Mouse (Mus musculus) CH12.LX (cell line): ENCODE measurements around the gene Ecel1. TPM values are rescaled to one million over a fixed set of nuclear protein-coding genes. Genes with fewer than 3 reads are reported as not detected.

Experiments used
- DNase-seq: peaks from one replicate; pipeline ENCODE4 v3.0.0-alpha.2; 2013; ENCODE audit errors: extremely low read depth
- H3K27ac ChIP-seq: 2 replicates; pipeline ENCODE4 v1.5.1; 2012; ENCODE audit warnings: low read depth, mild to moderate bottlenecking, control low read depth, moderate library complexity; ENCODE audit not compliant: insufficient read depth
- H3K27me3 ChIP-seq: replicated peaks from 2 replicates; pipeline ENCODE3; 2012; ENCODE audit warnings: inconsistent platforms
- H3K36me3 ChIP-seq, 2 experiments: replicated peaks in 1 of 2; 2 replicates each; pipeline versions ENCODE3 to v1.6.1; 2012; ENCODE audit warnings: inconsistent platforms in 1 of 2, low read length in 1 of 2, mild to moderate bottlenecking in 1 of 2, mixed read lengths in 1 of 2, moderate library complexity in 1 of 2; ENCODE audit not compliant: control insufficient read depth in 1 of 2, insufficient read depth in 1 of 2
- H3K4me1 ChIP-seq, 2 experiments: 2 replicates each; pipeline ENCODE4 v1.6.1; 2012; ENCODE audit warnings: inconsistent platforms in 1 of 2, moderate library complexity in 1 of 2; ENCODE audit not compliant: insufficient read depth in 2 of 2, control insufficient read depth in 1 of 2
- H3K4me2 ChIP-seq: 2 replicates; pipeline ENCODE4 v1.6.1; 2012; ENCODE audit warnings: low read depth, mild to moderate bottlenecking, control low read depth; ENCODE audit not compliant: poor library complexity, insufficient read depth, severe bottlenecking
- H3K4me3 ChIP-seq, 3 experiments: fragments of 150-350 bp in 1 of 3; sonication (generic) in 1 of 3; replicated peaks in 1 of 3; 2 replicates each; pipeline versions ENCODE3 to v1.5.1; 2011 to 2012; ENCODE audit warnings: low read depth in 2 of 3, low read length in 2 of 3, mild to moderate bottlenecking in 2 of 3, moderate library complexity in 2 of 3, control low read depth in 1 of 3, improper control_type of control experiment in 1 of 3, inconsistent platforms in 1 of 3, mixed read lengths in 1 of 3; ENCODE audit not compliant: poor library complexity in 1 of 3
- H3K79me2 ChIP-seq: replicated peaks from 2 replicates; pipeline ENCODE4 v1.6.1; 2012; ENCODE audit warnings: mild to moderate bottlenecking, moderate library complexity; ENCODE audit not compliant: control insufficient read depth, poor library complexity, insufficient read depth, severe bottlenecking; ENCODE audit errors: extremely low read depth
- H3K9ac ChIP-seq: 2 replicates; pipeline ENCODE4 v1.6.1; 2012; ENCODE audit warnings: low read depth, mild to moderate bottlenecking, control low read depth, moderate library complexity; ENCODE audit not compliant: insufficient read depth
- H3K9me3 ChIP-seq: replicated peaks from 2 replicates; pipeline ENCODE3; 2012; ENCODE audit warnings: low read length, inconsistent platforms, mixed read lengths
- BHLHE40 ChIP-seq: IDR thresholded peaks from 2 replicates; pipeline ENCODE4 v1.6.1; 2011; ENCODE audit warnings: mild to moderate bottlenecking, low read depth, low read length, improper control_type of control experiment
- CHD2 ChIP-seq: IDR thresholded peaks from 2 replicates; pipeline ENCODE4 v1.6.1; 2011; ENCODE audit warnings: low read length, improper control_type of control experiment
- E2F4 ChIP-seq: IDR thresholded peaks from 2 replicates; pipeline ENCODE4 v1.6.1; 2011; ENCODE audit warnings: low read depth, low read length, improper control_type of control experiment; ENCODE audit not compliant: insufficient replicate concordance
- EP300 ChIP-seq: IDR thresholded peaks from 2 replicates; pipeline ENCODE4 v1.6.1; 2011; ENCODE audit warnings: low read length, improper control_type of control experiment
- ETS1 ChIP-seq: conservative IDR thresholded peaks from 2 replicates; pipeline ENCODE4 v1.6.1; 2012; ENCODE audit warnings: low read depth, mild to moderate bottlenecking, inconsistent platforms, low read length, improper control_type of control experiment, moderate library complexity
- HCFC1 ChIP-seq: IDR thresholded peaks from 2 replicates; pipeline ENCODE4 v1.6.1; 2012; ENCODE audit warnings: low read depth, mild to moderate bottlenecking, inconsistent platforms, low read length, improper control_type of control experiment
- JUN ChIP-seq: IDR thresholded peaks from 2 replicates; pipeline ENCODE4 v1.6.1; 2011; ENCODE audit warnings: low read depth, mild to moderate bottlenecking, low read length, improper control_type of control experiment, moderate library complexity; ENCODE audit not compliant: insufficient read depth
- KAT2A ChIP-seq: IDR thresholded peaks from 2 replicates; pipeline ENCODE4 v1.6.1; 2012; ENCODE audit warnings: low read length, improper control_type of control experiment, inconsistent platforms; ENCODE audit not compliant: insufficient replicate concordance
- MAFK ChIP-seq: IDR thresholded peaks from 2 replicates; pipeline ENCODE4 v1.6.1; 2011; ENCODE audit warnings: low read length, improper control_type of control experiment; ENCODE audit not compliant: insufficient replicate concordance
- MEF2A ChIP-seq: IDR thresholded peaks from 2 replicates; pipeline ENCODE4 v1.6.1; 2014; ENCODE audit warnings: low read depth, mild to moderate bottlenecking, inconsistent platforms, low read length, improper control_type of control experiment, borderline replicate concordance
- MYC ChIP-seq: IDR thresholded peaks from 2 replicates; pipeline ENCODE4 v1.6.1; 2011; ENCODE audit warnings: low read depth, mild to moderate bottlenecking, improper control_type of control experiment, low read length
- RAD21 ChIP-seq: IDR thresholded peaks from 2 replicates; pipeline ENCODE4 v1.6.1; 2011; ENCODE audit warnings: low read depth, mild to moderate bottlenecking, low read length, improper control_type of control experiment, moderate library complexity
- UBTF ChIP-seq: IDR thresholded peaks from 2 replicates; pipeline ENCODE4 v1.6.1; 2012; ENCODE audit warnings: low read depth, mild to moderate bottlenecking, inconsistent platforms, low read length, improper control_type of control experiment, moderate library complexity
- USF1 ChIP-seq: IDR thresholded peaks from 2 replicates; pipeline ENCODE4 v1.6.1; 2014; ENCODE audit warnings: low read depth, mild to moderate bottlenecking, inconsistent platforms, low read length, improper control_type of control experiment
- USF2 ChIP-seq: conservative IDR thresholded peaks from 2 replicates; pipeline ENCODE4 v1.6.1; 2011; ENCODE audit warnings: low read depth, low read length, improper control_type of control experiment
- dilution Hi-C: fragments of 300-500 bp; cut with MboI; formaldehyde crosslinking; loops from 2 replicates; pipeline ENCODE4 v1.14.3; 2020; ENCODE audit warnings: low sequenced_read_pairs; ENCODE audit not compliant: extremely low pct_unique_long_range_greater_than_20kb, extremely low pct_ligation_motif_present
- in situ Hi-C: fragments of 300-500 bp; cut with MboI; formaldehyde crosslinking; loops from 3 replicates; pipeline ENCODE4 v1.14.3; 2019; ENCODE audit warnings: low sequenced_read_pairs, low pct_ligation_motif_present, low pct_unique_long_range_greater_than_20kb, mixed read lengths
- polyA plus RNA-seq: library from polyadenylated mRNA; unstranded; fragments of >175 nt; gene quantifications from 2 replicates; pipeline ENCODE4 v1.2.1, GENCODE M21; 2012; ENCODE audit warnings: low read depth; ENCODE audit not compliant: insufficient read length
- total RNA-seq, 2 experiments: library from RNA; depleted of rRNA; stranded (reverse); fragments of 300-350 nt in 1 of 2; fragments of >200 nt in 1 of 2; gene quantifications; 2 replicates each; pipeline ENCODE4 v1.2.3; 2012 to 2014

Gene Ecel1
- total and polyA plus RNA-seq, 3 experiments: not detected

DNA sequence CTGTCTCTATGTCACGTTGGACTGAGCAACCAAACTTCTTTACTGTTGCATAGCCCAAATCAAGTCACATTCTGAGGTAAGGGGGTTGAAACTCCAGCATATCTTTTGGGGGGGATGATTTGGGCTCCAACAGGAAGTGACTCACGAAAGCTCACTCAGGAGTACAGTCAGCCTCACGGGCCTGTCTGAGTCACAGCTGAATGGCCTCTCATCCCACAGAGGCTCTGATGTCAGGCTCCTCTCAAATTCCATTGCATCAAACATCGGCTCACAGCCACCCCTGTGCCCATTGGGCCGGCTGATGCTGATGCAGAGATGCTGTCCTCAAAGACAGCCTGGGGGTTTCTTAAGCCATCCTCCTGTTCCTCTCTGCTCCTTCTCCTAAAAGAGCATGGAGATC is 24.6 kb upstream of the Ecel1 start:
- dilution Hi-C loops (no loop called here), in situ Hi-C loops (loop anchor here (10.0 kb wide), 1 partner anchor 516 kb away; no protein-coding TSS in a partner anchor)
- Histone ChIP-seq H3K79me2 (no peaks in the 10 kb centered on the region), H3K36me3 (no peaks in the 10 kb centered on the region), H3K4me3 (no peak overlapping the region), H3K4me1 (peaks cover 0 to 15% of the 10 kb centered on the region in 2 experiments; a peak in 3 of 4 replicates), H3K9me3 (no peaks in the 10 kb centered on the region), H3K9ac (no peak overlapping the region), H3K27ac (no peak overlapping the region), H3K27me3 (peaks cover 37% of the 10 kb centered on the region), H3K4me2 (no peak overlapping the region)
- TF ChIP-seq BHLHE40 (peak; percentile 66), CHD2 (no peak), ETS1 (peak; percentile 42)
- peak; percentile 46 for DNase-seq

DNA sequence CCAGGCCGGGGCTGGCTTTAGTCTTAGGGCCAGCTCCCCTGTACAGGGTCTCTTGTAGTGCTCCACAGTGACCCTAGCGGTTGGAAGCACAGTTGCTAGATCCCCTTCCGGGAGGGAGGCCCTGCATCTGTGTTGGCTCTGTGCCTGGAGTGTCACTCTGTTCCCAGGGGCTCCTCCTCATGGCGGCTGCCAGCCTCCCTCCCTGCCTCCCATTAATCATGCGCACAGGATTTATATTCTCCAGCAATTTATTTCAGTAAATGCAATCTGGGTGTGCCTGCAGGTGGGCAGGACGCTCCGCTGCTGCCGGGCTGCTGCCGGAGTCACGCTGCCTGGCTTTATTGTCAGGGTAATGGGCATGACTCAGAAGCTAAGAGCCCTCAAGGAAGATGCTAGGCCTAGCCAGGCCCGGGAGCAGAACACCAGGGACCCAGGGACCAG is 19.6 kb upstream of the Ecel1 start:
- in situ Hi-C loops (no loop called here), dilution Hi-C loops (no loop called here)
- Histone ChIP-seq H3K27ac (no peak overlapping the region), H3K9me3 (no peaks in the 10 kb centered on the region), H3K4me3 (no peak overlapping the region), H3K4me1 (peaks cover 0 to 9% of the 10 kb centered on the region in 2 experiments; a peak in 2 of 4 replicates), H3K36me3 (no peaks in the 10 kb centered on the region), H3K79me2 (no peaks in the 10 kb centered on the region), H3K9ac (no peak overlapping the region), H3K27me3 (peaks cover 55% of the 10 kb centered on the region), H3K4me2 (no peak overlapping the region)
- DNase-seq: no peak
- TF ChIP-seq HCFC1 (no peak), MAFK (no peak), MEF2A (no peak), KAT2A (no peak), UBTF (no peak), JUN (no peak), USF2 (no peak), RAD21 (no peak), ETS1 (no peak), USF1 (no peak), E2F4 (no peak), EP300 (no peak), MYC (no peak)
